Mouse (Mus musculus): ENCODE data around the gene Megf6. TPM values are rescaled to one million over a fixed set of nuclear protein-coding genes. Genes with fewer than 3 reads are reported as not detected.

Gene Megf6
- total RNA-seq, 2 experiments from 2014 or later = 2.5 to 4.3 TPM

Other genes with a start within 250 kb of the Megf6 start
- 10 to 100 TPM; 15.4 to 16.9 TPM for gene A430005L14Rik, start 213.5 kb upstream of the Megf6 start, total RNA-seq (2021)
- 1 to 10 TPM; 2.8 to 3.2 TPM for gene Dffb, start 195.6 kb upstream of the Megf6 start, total RNA-seq (2021)
- gene Cep104, start 195.5 kb upstream of the Megf6 start, total RNA-seq (2021) = 10 to 100 TPM; 22.7 to 25.0 TPM
- gene Lrrc47, start 159.0 kb upstream of the Megf6 start, total RNA-seq (2021) = 10 to 100 TPM; 54.8 to 55.4 TPM
- 10 to 100 TPM; 48.5 to 54.2 TPM for gene Smim1, start 144.5 kb upstream of the Megf6 start, total RNA-seq (2021)
- not detected for gene Ccdc27, start 128.1 kb upstream of the Megf6 start, total RNA-seq (2021)
- gene Trp73, start 30.5 kb upstream of the Megf6 start, total RNA-seq (2021) = not detected
- gene Wrap73, start 28.4 kb upstream of the Megf6 start, total RNA-seq (2021) = 10 to 100 TPM; 14.2 to 21.1 TPM
- gene Tprgl, start 10.1 kb upstream of the Megf6 start, total RNA-seq (2021) = 100 to 1,000 TPM; 155 to 172 TPM
- under 1 TPM; 0.19 to 0.23 TPM for gene Arhgef16, start 130.9 kb downstream of the Megf6 start, total RNA-seq (2021)
- not detected for gene B230104I21Rik, start 165.4 kb downstream of the Megf6 start, total RNA-seq (2021)